Mouse (Mus musculus) Patski (cell line): ENCODE results near the gene Arx. TPM values are rescaled to one million over a fixed set of nuclear protein-coding genes. Genes with fewer than 3 reads are reported as not detected.

Source experiments
- ATAC-seq: fragments of 100-300 bp; one replicate; pipeline ENCODE4 v1.8.0; 2021
- CTCF ChIA-PET: fragments of 350-600 bp; sonication (Branson Sonifier 250); formaldehyde crosslinking; loops from one replicate; lab custom pipeline; 2022; ENCODE audit warnings: inconsistent platforms; lab: Charles Lee
- POLR2A ChIA-PET: fragments of 350-600 bp; sonication (Branson Sonifier 250); formaldehyde crosslinking; loops from one replicate; lab custom pipeline; 2022; ENCODE audit warnings: antibody characterized with exemption, inconsistent platforms; lab: Charles Lee
- DNase-seq: peaks from one replicate; pipeline ENCODE4 v3.0.0-alpha.2; 2011; ENCODE audit warnings: low read depth, low spot score
- H3K27me3 ChIP-seq: fragments of 371-371 bp; one replicate; pipeline ENCODE4 v1.5.1; 2021
- CTCF ChIP-seq: fragments of 100-300 bp; IDR thresholded peaks from one replicate; pipeline ENCODE4 v1.5.1; 2021
- in situ Hi-C: fragments of 300-500 bp; cut with MboI; formaldehyde crosslinking; loops from 3 replicates; pipeline ENCODE4 v1.11.1; 2018; ENCODE audit warnings: low pct_unique_long_range_greater_than_20kb, mixed read lengths
- polyA plus RNA-seq: library from polyadenylated mRNA; unstranded; gene quantifications from one replicate; pipeline ENCODE4 v1.2.3, GENCODE M21; 2021

The Arx gene
- polyA plus RNA-seq: 0.04 TPM

GRCm38 (mm10) chrX:93286291-93286893, at the start of gene Arx:
Gene Arx (plus strand): TSS chrX:93286445.
- in situ Hi-C loops: loop anchor here (10.0 to 25.0 kb wide), 3 partner anchors 168 to 601 kb away; no protein-coding TSS in a partner anchor
- ChIA-PET POLR2A (no interaction called here), CTCF (no interaction called here)
- ATAC-seq (no peak), DNase-seq (no peak)
- TF ChIP-seq CTCF: no peak
- peaks cover 44% of the 10 kb centered on the region for H3K27me3 ChIP-seq

GRCm38 (mm10) chrX:93251329-93251728, 34.9 kb upstream of the Arx start:
- POLR2A ChIA-PET: no interaction called here
- in situ Hi-C loops: no loop called here
- peaks cover 15% of the 10 kb centered on the region for H3K27me3 ChIP-seq
- ATAC-seq: no peak
- DNase-seq: no peak
- TF ChIP-seq CTCF: no peak
- CTCF ChIA-PET: interaction anchor here (1.1 kb wide), 1 partner anchor 12 kb away, joined by 4 read pairs; no protein-coding TSS in a partner anchor

- in situ Hi-C loops: loop anchor here (25.0 kb wide), 1 partner anchor 612 kb away; no protein-coding TSS in a partner anchor
- DNase-seq (no peak), ATAC-seq (no peak)
- peaks cover 41% of the 10 kb centered on the region for H3K27me3 ChIP-seq
- ChIA-PET POLR2A (no interaction called here), CTCF (no interaction called here)
- no peak for TF ChIP-seq CTCF
Measured at GRCm38 (mm10) chrX:93275689-93276088, 10.6 kb upstream of the Arx start.

GRCm38 (mm10) chrX:93279940-93280339, 6.3 kb upstream of the Arx start:
- H3K27me3 ChIP-seq: peaks cover 48% of the 10 kb centered on the region
- TF ChIP-seq CTCF: no peak
- in situ Hi-C loops: loop anchor here (10.0 to 25.0 kb wide), 3 partner anchors 175 to 607 kb away; no protein-coding TSS in a partner anchor
- no peak for DNase-seq
- CTCF ChIA-PET: interaction anchor here (1.5 kb wide), 1 partner anchor 186 kb away, joined by 3 read pairs; no protein-coding TSS in a partner anchor
- POLR2A ChIA-PET: no interaction called here
- no peak for ATAC-seq

GRCm38 (mm10) chrX:93281028-93281723, 5.1 kb upstream of the Arx start:
- in situ Hi-C loops: loop anchor here (10.0 to 25.0 kb wide), 3 partner anchors 174 to 606 kb away; no protein-coding TSS in a partner anchor
- ATAC-seq: peak; percentile 60
- ChIA-PET POLR2A (no interaction called here), CTCF (interaction anchor here (0.8 to 1.6 kb wide), 4 partner anchors 11 to 211 kb away, joined by 4 to 8 read pairs (median 5); no protein-coding TSS in a partner anchor)
- H3K27me3 ChIP-seq: peaks cover 41% of the 10 kb centered on the region
- DNase-seq: no peak
- no peak for TF ChIP-seq CTCF

GRCm38 (mm10) chrX:93281756-93282155, 4.5 kb upstream of the Arx start:
- in situ Hi-C loops: loop anchor here (10.0 to 25.0 kb wide), 3 partner anchors 173 to 606 kb away; no protein-coding TSS in a partner anchor
- DNase-seq: no peak
- CTCF ChIA-PET: interaction anchor here (1.5 to 1.6 kb wide), 2 partner anchors 11 to 185 kb away, joined by 6 to 8 read pairs; no protein-coding TSS in a partner anchor
- peak; percentile 24 for ATAC-seq
- POLR2A ChIA-PET: no interaction called here
- no peak for TF ChIP-seq CTCF
- peaks cover 43% of the 10 kb centered on the region for H3K27me3 ChIP-seq

GRCm38 (mm10) chrX:93285091-93285490, 1.2 kb upstream of the Arx start:
- ChIA-PET POLR2A (no interaction called here), CTCF (no interaction called here)
- H3K27me3 ChIP-seq: peaks cover 36% of the 10 kb centered on the region
- in situ Hi-C loops: loop anchor here (10.0 to 25.0 kb wide), 3 partner anchors 170 to 602 kb away; no protein-coding TSS in a partner anchor
- ATAC-seq: no peak
- no peak for DNase-seq
- no peak for TF ChIP-seq CTCF

GRCm38 (mm10) chrX:93288339-93288738, 2.1 kb downstream of the Arx start:
- no peak for TF ChIP-seq CTCF
- peaks cover 34% of the 10 kb centered on the region for H3K27me3 ChIP-seq
- in situ Hi-C loops: loop anchor here (10.0 to 25.0 kb wide), 3 partner anchors 166 to 599 kb away; no protein-coding TSS in a partner anchor
- ATAC-seq (peak; percentile 44), DNase-seq (no peak)
- POLR2A ChIA-PET: no interaction called here
- CTCF ChIA-PET: no interaction called here

- H3K27me3 ChIP-seq: peaks cover 35% of the 10 kb centered on the region
- TF ChIP-seq CTCF: no peak
- ATAC-seq (peak; percentile 47), DNase-seq (no peak)
- POLR2A ChIA-PET: no interaction called here
- CTCF ChIA-PET: no interaction called here
- in situ Hi-C loops: loop anchor here (10.0 to 25.0 kb wide), 3 partner anchors 166 to 598 kb away; no protein-coding TSS in a partner anchor
Measured at GRCm38 (mm10) chrX:93289076-93289475, 2.8 kb downstream of the Arx start.

GRCm38 (mm10) chrX:93289851-93290380, 3.7 kb downstream of the Arx start:
- POLR2A ChIA-PET: no interaction called here
- ATAC-seq (no peak), DNase-seq (no peak)
- in situ Hi-C loops: loop anchor here (10.0 to 25.0 kb wide), 3 partner anchors 165 to 597 kb away; no protein-coding TSS in a partner anchor
- CTCF ChIA-PET: no interaction called here
- H3K27me3 ChIP-seq: peaks cover 31% of the 10 kb centered on the region
- TF ChIP-seq CTCF: no peak
